Mouse (Mus musculus) limb, embryonic 14.5 days (tissue): ENCODE data around the gene Plce1. TPM values are rescaled to one million over a fixed set of nuclear protein-coding genes. Genes with fewer than 3 reads are reported as not detected.

ENCODE experiments used
- ATAC-seq: fragments of 200-750 bp; cut with Nextera tagmentation; 2 replicates; pipeline ENCODE4 v1.8.0; 2017; ENCODE audit warnings: low read depth, moderate number of reproducible peaks, moderate TSS enrichment; ENCODE audit not compliant: low FRiP score
- DNase-seq: peaks from one replicate; pipeline ENCODE4 v3.0.0-alpha.2; 2015; ENCODE audit warnings: low spot score
- H3K27ac ChIP-seq: fragments of 300-500 bp; sonication (generic); replicated peaks from 2 replicates; pipeline ENCODE4 v1.5.1; 2014; ENCODE audit warnings: low read depth, mild to moderate bottlenecking, low read length, moderate library complexity, mixed read lengths
- H3K27me3 ChIP-seq: fragments of 300-500 bp; sonication (generic); 2 replicates; pipeline ENCODE4 v1.6.1; 2014; ENCODE audit warnings: low read length, mixed read lengths; ENCODE audit not compliant: control insufficient read depth, insufficient read depth
- H3K36me3 ChIP-seq: fragments of 300-500 bp; sonication (generic); 2 replicates; pipeline ENCODE4 v1.6.1; 2014; ENCODE audit warnings: mild to moderate bottlenecking, low read length, moderate library complexity, mixed read lengths; ENCODE audit not compliant: control insufficient read depth, insufficient read depth
- H3K4me1 ChIP-seq: fragments of 300-500 bp; sonication (generic); 2 replicates; pipeline ENCODE4 v1.6.1; 2014; ENCODE audit warnings: antibody characterized with exemption, low read length, mixed read lengths; ENCODE audit not compliant: control insufficient read depth, insufficient read depth
- H3K4me2 ChIP-seq: fragments of 300-500 bp; sonication (generic); replicated peaks from 2 replicates; pipeline ENCODE4 v1.6.1; 2014; ENCODE audit warnings: low read depth, mild to moderate bottlenecking, low read length, moderate library complexity; ENCODE audit not compliant: severe bottlenecking
- H3K4me3 ChIP-seq: fragments of 300-500 bp; sonication (generic); replicated peaks from 2 replicates; pipeline ENCODE4 v1.5.1; 2014; ENCODE audit warnings: low read length
- H3K9ac ChIP-seq: fragments of 300-500 bp; sonication (generic); 2 replicates; pipeline ENCODE4 v1.6.1; 2014; ENCODE audit warnings: mild to moderate bottlenecking, low read depth, low read length, moderate library complexity; ENCODE audit not compliant: severe bottlenecking
- H3K9me3 ChIP-seq: fragments of 300-500 bp; sonication (generic); 2 replicates; pipeline ENCODE4 v1.6.1; 2016; ENCODE audit warnings: low read length; ENCODE audit not compliant: control insufficient read depth
- POLR2A ChIP-seq: fragments of 200-500 bp; IDR thresholded peaks from 2 replicates; pipeline ENCODE4 v1.8.0; 2012; ENCODE audit warnings: inconsistent platforms, mild to moderate bottlenecking, moderate library complexity, borderline replicate concordance; ENCODE audit not compliant: insufficient read depth, insufficient read length; ENCODE audit errors: extremely low read depth
- WGBS: fragments of 180-500 bp; shearing (Covaris S2); extraction: QIAGEN DNeasy Blood & Tissue Kit; methylation state at CpG from one replicate; pipeline ENCODE4 v1.1.7; 2014; 5-methylcytosine and 5-hydroxymethylcytosine counted together
- polyA plus RNA-seq, 2 experiments: library from polyadenylated mRNA; depleted of rRNA in 1 of 2; stranded (reverse) in 1 of 2; unstranded in 1 of 2; fragments of >200 nt; fragmentation: Nextera tagmentation in 1 of 2; extraction: Ambion mirVana in 1 of 2; gene quantifications; 2 replicates each; pipeline versions ENCODE4 v1.2.1 to v1.2.3; 2012 to 2014

Plce1 gene
- 10.8 and 12.6 TPM in 2 replicates for polyA plus RNA-seq (2012; rRNA removed)
- 13.3 and 13.4 TPM in 2 replicates for polyA plus RNA-seq (2014; fragmentation: Nextera tagmentation; extraction: Ambion mirVana)

GRCm38 (mm10) chr19:38480731-38481621, at the start of gene Plce1:
Gene Plce1 (plus strand): TSS chr19:38481109.
- Histone ChIP-seq H3K27me3 (no peaks in the 10 kb centered on the region), H3K4me3 (peak within 1 kb of the TSS; percentile 71), H3K9ac (peak within 1 kb of the TSS; percentile 86), H3K9me3 (no peaks in the 10 kb centered on the region), H3K4me2 (peak within 1 kb of the TSS; percentile 84), H3K27ac (peak within 1 kb of the TSS; percentile 81), H3K36me3 (no peaks in the 10 kb centered on the region), H3K4me1 (peaks cover 50% of the 10 kb centered on the region)
- no peak for TF ChIP-seq POLR2A
- ATAC-seq, result peak; percentile 75
- WGBS, result under 1% methylated on average over 34 of the region's 90 CpGs
- DNase-seq, result no peak

- H3K4me1 ChIP-seq, result no peaks in the 10 kb centered on the region
- no peak overlapping the region for H3K4me2 ChIP-seq
- no peaks in the 10 kb centered on the region for H3K36me3 ChIP-seq
- WGBS, result 70% methylated on average over 7 of the region's 7 CpGs
- ATAC-seq (no peak), DNase-seq (no peak)
- no peak for TF ChIP-seq POLR2A
- H3K27me3 ChIP-seq, result no peaks in the 10 kb centered on the region
- no peak overlapping the region for H3K4me3 ChIP-seq
- H3K9me3 ChIP-seq, result peaks cover 5% of the 10 kb centered on the region; the same call in 1 of the 2 replicates
- H3K9ac ChIP-seq, result no peak overlapping the region
- no peak overlapping the region for H3K27ac ChIP-seq
These were observed 49.6 kb upstream of the Plce1 start for GRCm38 (mm10) chr19:38431326-38431725.

- no peak for TF ChIP-seq POLR2A
- no peak overlapping the region for H3K9ac ChIP-seq
- no peak overlapping the region for H3K27ac ChIP-seq
- no peak for ATAC-seq
- no peak for DNase-seq
- peaks cover 5% of the 10 kb centered on the region; the same call in 1 of the 2 replicates for H3K9me3 ChIP-seq
- H3K4me1 ChIP-seq, result no peaks in the 10 kb centered on the region
- H3K27me3 ChIP-seq, result no peaks in the 10 kb centered on the region
- 74% methylated on average over 3 of the region's 3 CpGs for WGBS
- H3K4me2 ChIP-seq, result no peak overlapping the region
- H3K4me3 ChIP-seq, result no peak overlapping the region
- no peaks in the 10 kb centered on the region for H3K36me3 ChIP-seq
These were observed 48.9 kb upstream of the Plce1 start for GRCm38 (mm10) chr19:38432021-38432420.

DNA sequence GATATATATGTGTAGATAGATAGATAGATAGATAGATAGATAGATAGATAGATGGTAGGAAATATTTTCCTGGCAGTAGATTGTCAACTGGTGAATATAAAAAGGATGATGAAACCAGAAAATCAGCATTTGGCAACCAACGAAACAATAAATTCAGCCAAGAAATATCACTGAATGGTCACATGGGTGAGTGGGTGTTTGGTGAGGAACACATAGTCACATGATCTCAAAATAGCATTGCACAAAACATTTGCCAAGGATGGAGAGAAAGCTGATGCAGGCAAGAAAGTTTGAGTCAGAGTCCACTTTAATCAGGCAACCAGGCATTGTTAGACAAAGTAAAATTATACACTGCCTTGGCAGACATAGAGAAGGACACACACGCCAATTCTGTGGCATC, 47.5 kb upstream of the Plce1 start:
- Histone ChIP-seq H3K4me3 (no peak overlapping the region), H3K4me1 (no peaks in the 10 kb centered on the region), H3K36me3 (no peaks in the 10 kb centered on the region), H3K27ac (no peak overlapping the region), H3K27me3 (no peaks in the 10 kb centered on the region), H3K4me2 (no peak overlapping the region), H3K9me3 (peaks cover 5% of the 10 kb centered on the region; the same call in 1 of the 2 replicates), H3K9ac (no peak overlapping the region)
- no peak for TF ChIP-seq POLR2A
- 92% methylated on average over 2 of the region's 2 CpGs for WGBS
- no peak for ATAC-seq
- DNase-seq, result no peak

- Histone ChIP-seq H3K27me3 (no peaks in the 10 kb centered on the region), H3K4me2 (no peak overlapping the region), H3K27ac (no peak overlapping the region), H3K9me3 (peaks cover 5% of the 10 kb centered on the region; the same call in 1 of the 2 replicates), H3K9ac (no peak overlapping the region), H3K4me3 (no peak overlapping the region), H3K4me1 (no peaks in the 10 kb centered on the region), H3K36me3 (no peaks in the 10 kb centered on the region)
- DNase-seq (no peak), ATAC-seq (peak; percentile 63)
- 91% methylated on average over 15 of the region's 15 CpGs for WGBS
- no peak for TF ChIP-seq POLR2A
These were observed 45.7 kb upstream of the Plce1 start for GRCm38 (mm10) chr19:38435221-38435620.
